Mouse (Mus musculus) liver, adult (tissue): Measurements from ENCODE around the gene 1700019N19Rik.

Experiments used
- GATA4 ChIP-seq: IDR thresholded peaks from 2 replicates; pipeline ENCODE4 v1.6.1; 2014; ENCODE audit warnings: mild to moderate bottlenecking, low read length; ENCODE audit not compliant: insufficient replicate concordance

Gene 1700019N19Rik

DNA sequence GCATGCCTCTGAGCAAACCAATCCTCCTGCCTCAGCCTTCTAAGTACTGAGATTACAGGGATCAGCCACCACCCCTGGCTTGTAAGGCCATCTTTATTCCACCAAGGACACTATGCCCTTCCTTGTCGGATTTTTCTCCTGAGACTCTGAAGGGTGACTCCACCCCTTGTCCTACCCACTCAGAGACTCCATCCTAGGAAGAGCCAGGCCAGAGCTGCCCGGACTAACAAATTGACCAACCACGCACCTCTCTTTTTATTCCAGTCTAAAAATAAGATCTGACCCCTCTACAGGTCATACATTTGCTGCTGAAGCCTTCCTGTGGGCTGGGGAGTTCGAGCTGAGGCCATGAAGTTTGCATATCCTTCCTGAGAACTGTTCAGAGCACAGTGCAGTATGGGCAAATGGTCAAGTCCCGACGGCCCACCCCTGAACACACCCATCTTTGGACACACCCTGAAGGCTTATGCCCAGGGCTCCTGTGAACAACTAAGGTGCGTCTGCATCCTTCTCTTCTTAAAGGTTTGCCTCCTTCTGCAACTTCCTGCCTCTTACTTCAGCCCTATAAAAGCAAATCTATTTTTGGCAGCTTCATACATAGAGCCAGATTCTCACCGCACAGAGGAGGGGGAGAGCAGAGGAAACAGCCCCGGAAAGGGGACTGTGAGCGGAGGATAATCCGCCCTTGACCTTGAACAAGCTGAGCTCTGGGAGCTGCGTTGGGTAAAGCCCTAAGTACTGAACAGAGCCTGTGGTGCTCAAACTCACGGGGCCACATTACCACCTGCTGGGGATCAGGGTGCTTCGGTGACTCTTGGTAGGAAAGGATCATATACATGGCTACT is 24.5 kb upstream of the 1700019N19Rik start:
- no peak for TF ChIP-seq GATA4

DNA sequence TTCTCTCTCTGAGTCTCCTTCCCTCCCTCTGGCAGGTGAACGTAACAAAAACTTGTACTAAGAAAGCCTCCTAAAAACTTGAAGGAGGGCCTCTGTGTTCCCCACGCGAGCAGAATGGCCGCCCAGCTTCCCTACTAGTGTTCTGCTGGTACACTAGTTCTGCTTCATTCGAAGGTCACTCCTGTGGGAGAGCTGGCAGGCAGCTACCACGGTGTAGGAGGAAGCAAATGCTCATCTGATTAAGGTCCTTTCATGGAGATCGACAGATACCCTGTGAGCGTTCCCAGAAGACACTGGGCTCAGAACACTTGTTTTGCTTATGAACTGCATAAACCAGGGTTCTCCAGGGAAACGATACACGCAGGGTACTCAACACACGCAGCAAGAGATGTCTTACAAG is 23.1 kb upstream of the 1700019N19Rik start:
- no peak for TF ChIP-seq GATA4

DNA sequence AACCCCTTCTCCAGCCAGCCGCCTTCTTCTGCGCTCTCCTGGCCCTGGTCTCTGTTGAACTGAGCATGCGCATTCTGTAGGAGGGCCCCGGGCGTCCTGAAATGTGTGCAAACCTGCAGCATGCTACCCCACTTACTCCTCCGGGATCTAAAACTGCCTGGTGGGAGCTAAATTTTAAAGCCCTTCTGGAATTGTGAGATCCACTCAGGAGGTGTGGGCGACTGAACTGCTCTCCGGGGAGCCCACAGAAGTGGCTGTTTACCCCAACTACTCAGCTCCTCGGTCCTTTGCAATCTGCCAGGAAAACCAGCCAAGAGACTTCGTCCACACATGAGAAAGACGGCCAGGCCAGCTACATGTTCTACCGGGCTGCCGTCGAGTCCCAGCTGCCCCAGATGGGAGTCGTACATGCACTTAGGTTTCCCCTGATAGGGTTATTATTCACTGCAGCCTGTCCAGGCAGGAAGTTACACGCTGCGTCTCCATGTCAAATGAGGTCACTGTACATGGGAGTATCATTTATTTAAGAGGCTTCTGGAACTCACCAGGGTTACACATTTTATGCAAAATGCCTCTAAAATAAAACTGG is 22.3 kb upstream of the 1700019N19Rik start:
- TF ChIP-seq GATA4 = no peak

DNA sequence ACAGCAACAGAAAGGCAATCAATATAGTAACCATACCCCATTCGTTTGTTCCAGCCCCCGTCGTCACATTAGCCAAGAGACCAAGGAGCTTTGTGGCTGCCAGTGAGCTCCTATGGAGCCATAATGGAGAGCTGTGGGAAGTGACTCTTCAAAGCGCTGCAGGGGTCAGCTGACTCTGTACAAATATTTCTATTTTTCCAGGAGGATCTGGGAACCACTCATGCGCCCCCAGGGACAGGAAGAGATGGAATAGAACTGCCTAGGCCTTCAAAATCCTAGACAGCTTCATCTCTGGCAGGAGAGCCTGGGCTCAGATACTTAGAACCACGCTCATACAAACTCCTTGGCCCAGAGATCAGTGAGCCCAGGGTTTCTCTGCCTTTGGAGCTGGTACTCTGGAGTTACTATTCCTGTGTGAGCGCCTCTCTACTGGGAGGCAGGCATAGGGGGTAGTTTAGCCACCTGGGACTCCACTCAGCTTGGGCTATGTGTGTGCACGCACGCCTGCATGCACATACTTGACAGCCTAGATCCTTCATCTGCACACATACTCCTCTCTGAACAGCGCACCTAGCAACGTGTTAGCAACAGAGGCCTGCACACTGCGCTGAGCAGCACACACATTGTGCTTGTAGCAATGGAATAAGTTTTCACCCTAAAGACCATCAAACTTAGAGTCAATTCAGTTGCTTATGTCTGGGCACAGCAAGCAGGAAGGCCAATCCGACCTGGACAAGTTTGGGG is 21.1 kb upstream of the 1700019N19Rik start:
- TF ChIP-seq GATA4 = no peak

DNA sequence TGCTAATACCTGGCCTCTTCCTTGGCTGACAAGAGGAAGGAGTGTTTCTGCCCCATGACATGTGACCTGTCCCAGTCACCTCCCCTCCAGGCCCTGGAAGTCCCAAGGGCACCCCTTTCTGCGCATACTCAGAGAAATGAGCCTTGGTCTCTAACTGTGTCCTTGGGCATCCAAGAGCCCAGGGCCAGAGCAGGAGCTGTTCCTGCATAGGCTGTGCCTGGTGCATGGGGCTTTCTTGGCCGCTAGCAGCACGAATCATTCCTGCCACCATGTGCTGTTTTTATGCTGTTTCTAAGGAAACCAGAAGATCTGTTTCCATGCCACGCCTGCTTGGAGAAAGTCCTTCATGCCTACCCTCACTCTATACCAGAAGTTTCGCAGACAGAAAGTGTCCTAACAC is 16.3 kb upstream of the 1700019N19Rik start:
- TF ChIP-seq GATA4 = no peak

DNA sequence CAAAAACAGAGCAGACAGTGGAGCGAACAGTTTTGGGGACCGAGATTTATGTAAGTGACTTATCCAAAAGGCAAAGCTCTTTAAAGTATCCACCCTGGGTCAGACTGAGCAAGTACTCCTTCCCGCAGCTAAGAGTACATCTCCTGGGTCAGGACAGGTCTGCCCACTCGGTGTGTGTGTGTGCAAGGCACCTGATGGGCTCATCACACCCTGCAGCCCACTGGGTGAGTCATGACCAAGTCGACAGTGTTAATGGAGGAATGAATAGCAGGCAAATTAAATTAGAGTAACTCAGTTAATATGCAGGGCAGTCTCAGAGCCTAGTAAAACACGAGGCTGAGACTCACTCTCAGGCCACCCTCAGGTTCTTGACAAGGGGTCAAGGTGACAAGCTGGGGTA is 14.6 kb upstream of the 1700019N19Rik start:
- no peak for TF ChIP-seq GATA4

DNA sequence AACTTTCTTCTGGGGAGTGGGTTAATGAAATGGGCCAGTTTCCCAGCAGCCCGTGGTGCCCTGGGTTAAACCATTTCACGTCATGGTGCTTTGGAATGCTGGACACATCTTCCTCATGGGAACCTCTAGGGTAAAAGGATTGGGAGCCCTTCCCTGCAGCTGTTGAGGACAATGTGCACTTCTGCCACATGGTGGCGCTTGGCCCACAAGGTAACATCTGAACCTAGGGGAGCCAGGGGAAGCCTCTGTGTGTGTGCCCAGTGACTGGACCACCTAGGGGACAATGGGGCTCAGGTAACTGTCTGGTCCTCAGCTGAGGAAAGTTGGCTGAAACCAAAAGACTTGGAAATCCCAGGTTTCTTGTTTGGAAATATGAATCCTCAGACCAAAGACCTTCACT is 12.1 kb upstream of the 1700019N19Rik start:
- no peak for TF ChIP-seq GATA4

DNA sequence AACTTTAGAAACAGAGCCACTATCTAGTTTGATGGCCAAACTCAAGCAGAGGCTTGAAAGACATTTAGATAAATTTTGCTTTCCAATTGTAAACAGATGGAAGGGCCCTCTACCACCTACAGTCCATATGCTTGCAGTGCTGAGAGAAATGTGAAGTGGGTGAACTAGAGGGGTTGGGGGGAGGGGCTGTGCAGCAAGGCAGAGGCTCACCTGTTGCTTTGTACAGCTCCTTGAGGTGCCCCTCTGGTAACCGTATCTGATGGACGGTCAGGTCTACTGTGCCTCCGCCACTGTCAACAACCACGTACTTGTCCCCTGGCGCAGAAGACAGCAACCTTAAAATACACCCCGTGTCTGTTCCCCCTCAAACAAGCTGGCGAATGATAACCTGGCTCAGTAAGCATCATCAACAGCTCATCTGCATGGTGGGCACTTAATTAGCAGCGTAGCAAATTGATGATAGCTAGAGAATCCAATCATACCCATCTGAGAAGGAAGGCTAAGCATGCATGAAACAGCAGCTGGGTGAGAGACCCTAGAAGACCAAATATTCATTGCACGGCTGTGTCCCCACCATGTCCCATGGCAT is 11.0 kb upstream of the 1700019N19Rik start:
- TF ChIP-seq GATA4 = no peak

DNA sequence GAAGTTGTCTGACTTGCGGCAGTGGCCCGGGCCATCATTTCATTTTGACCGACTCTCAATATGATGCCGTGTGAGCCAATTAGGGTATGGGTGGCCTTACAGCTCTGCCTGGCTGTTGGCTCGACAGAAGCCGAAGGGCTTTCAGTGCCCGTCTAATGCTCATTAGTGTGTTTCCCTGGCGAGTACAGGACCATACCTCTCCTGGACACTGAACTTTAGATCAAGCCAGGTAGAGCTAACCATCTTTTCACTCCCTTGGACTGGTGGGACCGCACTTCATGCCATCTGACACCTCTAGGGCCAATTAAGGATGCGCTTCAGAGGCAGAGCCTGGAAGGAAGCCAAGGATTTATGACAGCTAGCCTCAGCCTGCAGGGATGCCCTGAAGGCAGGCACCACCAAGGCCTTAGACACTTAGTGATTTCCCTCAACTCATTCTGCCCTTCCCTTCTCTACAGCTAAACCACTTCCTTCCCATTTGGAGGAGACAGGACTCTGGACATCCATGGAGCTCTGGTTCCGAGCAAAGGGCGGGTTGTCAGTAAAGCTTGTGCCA is 931 bp upstream of the 1700019N19Rik start:
- TF ChIP-seq GATA4 = no peak

DNA sequence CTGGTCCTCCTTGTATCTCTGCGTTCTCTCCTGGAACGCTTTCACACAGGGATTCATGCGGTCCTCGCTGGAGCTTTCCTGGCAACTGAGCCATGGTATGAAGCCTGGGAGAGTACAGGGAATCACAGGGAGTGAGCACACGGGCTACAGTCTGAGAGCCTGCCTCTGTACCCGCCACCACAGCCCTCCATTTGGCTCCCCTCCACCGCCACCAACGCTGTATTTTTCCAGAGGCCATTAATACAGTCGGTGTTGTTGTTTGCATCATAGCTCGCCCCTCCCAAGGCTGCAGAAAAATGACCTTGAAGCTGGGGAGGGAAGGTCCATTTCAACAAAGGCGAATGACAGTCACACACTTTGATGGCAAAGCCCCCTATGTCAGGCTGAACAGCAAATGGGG is 5.1 kb downstream of the 1700019N19Rik start:
- no peak for TF ChIP-seq GATA4

DNA sequence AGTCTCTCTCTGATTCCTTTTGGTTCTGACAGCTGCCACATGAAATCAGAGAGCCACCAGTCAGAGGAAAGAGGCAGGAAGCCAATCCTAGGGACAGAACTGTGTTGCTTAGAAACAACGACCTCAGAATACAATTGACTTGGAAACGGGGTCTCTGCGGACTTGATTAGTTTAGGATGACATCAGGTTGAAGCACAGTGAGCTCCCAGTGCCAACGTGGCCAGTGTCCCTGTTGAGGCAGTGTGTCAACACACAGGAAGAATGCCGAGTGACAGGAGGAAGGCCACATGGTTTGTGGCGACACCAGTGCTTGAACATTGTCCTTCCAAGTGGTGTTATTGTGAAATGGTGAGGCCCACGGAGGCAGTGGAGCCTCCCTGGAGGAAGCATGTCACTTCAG is 10.3 kb downstream of the 1700019N19Rik start:
- no peak for TF ChIP-seq GATA4

DNA sequence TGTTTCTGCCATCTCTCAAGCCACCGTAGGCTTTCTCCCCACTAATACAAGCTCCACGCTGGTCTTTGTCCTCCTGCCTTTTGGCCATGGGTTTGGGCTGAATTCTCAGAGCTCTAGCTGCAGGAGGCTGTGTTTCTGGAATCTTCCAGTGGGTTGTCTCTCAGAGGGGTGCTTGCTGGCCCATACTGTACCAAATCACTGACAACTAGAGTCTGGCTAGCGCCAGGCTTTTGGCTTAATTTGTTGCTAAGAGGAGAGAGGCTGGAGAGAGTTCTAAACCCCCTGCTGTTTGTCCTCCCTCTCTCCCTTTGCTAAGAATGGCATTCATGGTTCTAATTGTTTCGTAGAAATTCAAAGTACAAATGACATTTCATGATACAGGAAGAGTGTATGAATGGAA is 12.7 kb downstream of the 1700019N19Rik start:
- no peak for TF ChIP-seq GATA4

DNA sequence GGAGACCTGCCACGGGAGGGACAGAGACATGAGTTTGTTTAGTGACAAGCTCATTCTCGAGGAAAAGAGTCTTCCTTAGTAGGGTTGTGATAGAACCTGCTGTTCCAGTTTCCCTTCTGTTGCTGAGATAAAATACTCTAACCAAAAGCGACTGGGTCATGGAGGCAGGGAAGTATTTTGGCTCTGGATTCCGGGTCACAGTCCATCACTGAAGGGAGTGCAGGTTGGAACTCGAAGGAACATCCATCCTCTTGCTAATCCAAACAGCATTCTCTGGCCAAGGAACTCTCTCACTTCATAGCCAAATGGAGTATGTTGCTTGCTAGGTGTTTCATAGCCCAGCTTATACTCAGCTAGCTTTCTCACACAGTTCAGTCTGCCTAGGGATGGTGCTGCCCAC is 17.8 kb downstream of the 1700019N19Rik start:
- TF ChIP-seq GATA4 = no peak

DNA sequence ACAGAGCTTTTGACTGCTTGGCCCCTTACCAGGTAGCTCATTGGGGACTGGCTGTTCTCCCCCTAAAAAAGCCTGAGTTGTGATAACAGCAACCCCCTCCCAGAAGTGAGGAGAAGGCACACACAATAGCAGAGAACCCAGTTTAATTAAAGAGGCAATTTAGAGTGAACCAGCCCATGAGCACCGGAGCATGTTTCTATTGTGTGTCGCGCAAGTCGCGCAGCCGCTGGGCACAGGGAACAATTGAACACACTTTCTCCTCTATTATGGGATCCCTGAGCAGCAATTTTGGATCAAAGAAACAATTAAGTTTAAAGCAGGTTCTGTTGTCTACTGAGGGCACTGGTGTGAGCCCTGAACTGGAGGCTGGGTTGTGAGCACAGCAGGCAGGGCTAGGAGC is 26.9 kb downstream of the 1700019N19Rik start:
- TF ChIP-seq GATA4 = no peak

DNA sequence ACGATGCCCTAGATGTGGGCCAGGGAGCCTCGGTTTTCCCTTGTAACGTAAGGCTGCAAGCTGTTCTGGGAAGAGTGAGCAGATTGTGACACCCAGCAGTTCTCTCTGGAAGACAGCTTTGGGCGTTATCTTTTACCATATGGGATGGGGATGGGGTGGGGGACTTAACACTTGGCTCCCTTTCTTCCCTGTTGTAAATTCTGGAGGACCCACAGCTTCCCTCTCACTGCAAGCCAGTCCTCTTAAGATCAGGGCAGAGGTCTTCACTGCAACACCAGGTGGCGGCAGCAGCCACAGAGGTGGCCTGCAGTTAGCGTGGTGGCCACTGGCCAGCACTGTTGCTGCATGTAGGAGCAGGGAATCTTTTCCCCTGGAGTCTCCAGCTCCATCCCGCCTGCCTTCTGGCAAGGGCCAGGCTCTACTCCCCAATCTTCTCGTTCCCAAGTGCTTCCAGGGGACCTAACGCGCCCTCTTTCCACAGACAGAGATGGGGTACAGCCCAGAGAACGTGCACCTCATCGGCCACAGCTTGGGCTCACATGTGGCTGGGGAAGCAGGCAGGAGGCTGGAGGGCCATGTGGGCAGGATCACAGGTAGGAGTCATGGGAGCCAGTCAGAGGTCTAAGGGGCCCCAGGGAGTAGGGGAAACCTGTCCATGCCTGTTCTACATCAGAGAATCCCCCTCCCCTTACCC is 31.3 kb downstream of the 1700019N19Rik start:
- no peak for TF ChIP-seq GATA4
